Mouse (Mus musculus): Measurements from ENCODE around the gene Tle6. TPM values are rescaled to one million over a fixed set of nuclear protein-coding genes. Genes with fewer than 3 reads are reported as not detected.

Tle6 gene
- total RNA-seq, 2 experiments from 2014 or later = 4.1 to 5.0 TPM

- Histone ChIP-seq H3K4me3 (no peak overlapping the region), H3K27ac (no peak overlapping the region)
- DNase-seq (ENCODE audit: low spot score in 2 of 2) = no peak
- no peak for TF ChIP-seq CTCF (conservative IDR thresholded peaks at IDR 0.05)
Measured at GRCm38 (mm10) chr10:81546788-81547571, 53.9 kb downstream of the Tle6 start.

- no peak for TF ChIP-seq CTCF (conservative IDR thresholded peaks at IDR 0.05)
- DNase-seq (ENCODE audit: low spot score in 2 of 2) = no peak
- Histone ChIP-seq H3K27ac (no peak overlapping the region), H3K4me3 (no peak overlapping the region)
Measured at GRCm38 (mm10) chr10:81546332-81546731, 54.5 kb downstream of the Tle6 start.

GRCm38 (mm10) chr10:81545161-81545747 is 55.6 kb downstream of the Tle6 start, which contains the start of gene Gna11:
Gene Gna11 (minus strand): TSS chr10:81545190.
- peak; percentile 31; the same call in 1 of the 2 replicates for TF ChIP-seq CTCF (conservative IDR thresholded peaks at IDR 0.05)
- H3K4me3 ChIP-seq = peak within 1 kb of the TSS; percentile 67
- peak; percentile 99 to 100 for DNase-seq (ENCODE audit: low spot score in 2 of 2)

GRCm38 (mm10) chr10:81544296-81545160 is 56.3 kb downstream of the Tle6 start:
- no peak for DNase-seq (ENCODE audit: low spot score in 2 of 2)
- TF ChIP-seq CTCF (conservative IDR thresholded peaks at IDR 0.05) = no peak
- H3K27ac ChIP-seq = peak overlapping the region; percentile 96
- peak overlapping the region; percentile 67 for H3K4me3 ChIP-seq

More at GRCm38 (mm10) chr10:81545161-81545747, 55.6 kb downstream of the Tle6 start, which contains the start of gene Gna11:
- peak within 1 kb of the TSS; percentile 98 for H3K27ac ChIP-seq

DNA sequence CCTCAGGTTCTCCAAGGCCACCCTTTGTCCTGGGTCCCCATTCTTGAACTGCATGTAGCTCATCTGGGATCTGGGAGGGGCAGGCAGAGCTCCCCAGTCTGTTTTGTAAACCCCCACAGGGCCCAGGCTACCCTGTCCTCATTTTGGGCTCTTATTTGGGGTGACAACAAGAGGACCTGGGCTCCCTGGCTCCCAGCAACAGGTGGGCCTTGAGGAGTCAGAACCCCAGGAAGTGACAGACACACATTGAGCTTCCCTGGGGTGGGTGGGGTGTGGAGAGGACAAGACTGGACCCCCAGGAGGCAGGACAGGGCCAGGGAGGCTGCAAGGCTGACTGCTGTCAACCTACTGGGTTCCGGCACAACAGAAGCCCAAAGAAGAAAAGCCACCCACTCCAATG is 57.2 kb downstream of the Tle6 start:
- no peak for DNase-seq (ENCODE audit: low spot score in 2 of 2)
- Histone ChIP-seq H3K4me3 (peak overlapping the region; percentile 67), H3K27ac (0 out of 2 replicates have a peak overlapping the region, but pooled peaks have one; percentile 96)
- TF ChIP-seq CTCF (conservative IDR thresholded peaks at IDR 0.05) = no peak

DNA sequence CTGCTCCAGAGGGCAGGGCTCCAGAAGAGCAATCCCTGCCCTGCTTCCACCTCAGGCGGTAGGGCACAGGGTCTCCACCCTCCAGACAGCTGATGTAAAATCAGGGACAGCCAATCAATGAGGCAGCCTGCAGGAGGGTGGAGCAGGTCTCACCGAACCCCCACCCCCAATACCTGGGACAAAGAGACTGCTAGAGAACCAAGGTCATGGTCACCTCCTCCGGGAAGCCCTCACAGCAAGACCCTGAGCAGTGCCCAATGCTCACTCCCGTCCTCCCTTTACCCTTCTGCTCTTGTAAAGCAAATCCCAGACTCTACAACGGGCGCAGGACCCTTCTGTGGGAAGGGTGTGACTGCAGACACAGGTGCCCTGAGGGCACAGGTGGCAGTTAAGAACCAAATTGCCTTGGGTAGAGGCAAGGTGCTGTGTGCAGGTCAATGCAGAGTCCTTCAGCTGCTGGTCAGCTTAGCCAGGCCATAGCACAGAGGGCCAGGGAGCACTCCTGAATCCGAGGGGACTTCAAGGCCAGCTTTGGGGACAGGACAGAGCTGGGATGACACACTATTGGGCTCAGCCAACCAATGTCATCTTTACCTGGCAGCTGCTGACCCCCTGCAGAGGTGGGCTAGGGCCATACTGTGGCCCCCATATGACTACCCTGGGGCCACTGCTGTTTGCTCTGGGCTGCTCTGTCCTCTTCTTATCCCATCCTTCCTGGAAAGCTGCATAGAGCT is 58.0 kb downstream of the Tle6 start:
- DNase-seq (ENCODE audit: low spot score in 2 of 2) = no peak
- Histone ChIP-seq H3K27ac (peak overlapping the region; percentile 76; the same call in 1 of the 2 replicates), H3K4me3 (peak overlapping the region; percentile 67)
- TF ChIP-seq CTCF (conservative IDR thresholded peaks at IDR 0.05) = no peak

- Histone ChIP-seq H3K4me3 (peak overlapping the region; percentile 17; the same call in 1 of the 2 replicates), H3K27ac (peak overlapping the region; percentile 76)
- TF ChIP-seq CTCF (conservative IDR thresholded peaks at IDR 0.05) = no peak
- DNase-seq (ENCODE audit: low spot score in 2 of 2) = no peak
Measured at GRCm38 (mm10) chr10:81541803-81542202, 59.1 kb downstream of the Tle6 start.

DNA sequence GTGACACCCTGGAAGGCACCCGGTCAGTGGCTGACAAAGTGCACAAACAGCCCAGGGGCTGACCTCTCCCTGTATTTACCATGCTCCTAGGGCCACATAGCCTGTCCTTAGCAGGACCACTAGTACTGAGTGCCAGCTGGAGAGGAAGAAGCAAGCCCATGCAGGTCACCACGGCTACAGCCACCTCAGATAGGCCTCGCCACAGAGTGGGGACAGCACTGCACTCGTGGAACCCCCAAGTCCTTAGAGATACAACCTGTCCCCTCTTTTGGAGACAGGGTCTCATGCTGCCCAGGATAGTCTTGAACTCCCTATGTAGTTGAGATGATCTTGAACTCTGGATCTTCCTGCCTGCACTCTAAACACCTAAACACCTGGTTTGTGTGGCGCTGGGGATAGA is 59.5 kb downstream of the Tle6 start:
- Histone ChIP-seq H3K27ac (peak overlapping the region; percentile 76; the same call in 1 of the 2 replicates), H3K4me3 (peak overlapping the region; percentile 17; the same call in 1 of the 2 replicates)
- no peak for DNase-seq (ENCODE audit: low spot score in 2 of 2)
- no peak for TF ChIP-seq CTCF (conservative IDR thresholded peaks at IDR 0.05)

Other genes with a start within 250 kb of the Tle6 start
- 10 to 100 TPM; 42.8 to 45.9 TPM for gene Mfsd12, start 243.6 kb downstream of the Tle6 start, total RNA-seq (2021)
- 1 to 10 TPM; 1.6 to 2.4 TPM for gene 4930404N11Rik, start 235.3 kb downstream of the Tle6 start, total RNA-seq (2021)
- gene Fzr1, start 222.6 kb downstream of the Tle6 start, total RNA-seq (2021) = 10 to 100 TPM; 70.1 to 72.0 TPM
- gene Dohh, start 216.6 kb downstream of the Tle6 start, total RNA-seq (2021) = 10 to 100 TPM; 75.9 to 79.7 TPM
- gene Gm48551, start 216.6 kb downstream of the Tle6 start, total RNA-seq (2021) = 1 to 10 TPM; 4.4 to 6.1 TPM
- 1 to 10 TPM; 5.5 to 8.1 TPM for gene Gm48552, start 212.1 kb downstream of the Tle6 start, total RNA-seq (2021)
- gene Smim24, start 208.0 kb downstream of the Tle6 start, total RNA-seq (2021) = 1 to 10 TPM; 1.9 to 2.1 TPM
- 10 to 100 TPM; 60.0 to 60.1 TPM for gene Nfic, start 145.4 kb downstream of the Tle6 start, total RNA-seq (2021)
- 100 to 1,000 TPM; 286 to 287 TPM for gene Celf5, start 118.4 kb downstream of the Tle6 start, total RNA-seq (2021)
- gene Ncln, start 104.7 kb downstream of the Tle6 start, total RNA-seq (2021) = 10 to 100 TPM; 83.1 to 93.5 TPM
- gene S1pr4, start 100.9 kb downstream of the Tle6 start, total RNA-seq (2021) = under 1 TPM; 0.39 to 0.95 TPM
- 1 to 10 TPM; 1.9 to 2.5 TPM for gene Gna15, start 76.8 kb downstream of the Tle6 start, total RNA-seq (2021)
- gene Gna11, start 55.9 kb downstream of the Tle6 start, total RNA-seq (2021) = 100 to 1,000 TPM; 118 to 123 TPM
- 100 to 1,000 TPM; 702 to 736 TPM for gene Aes, start 41.6 kb downstream of the Tle6 start, total RNA-seq (2021)
- 10 to 100 TPM; 34.0 to 46.8 TPM for gene Tle2, start 26.5 kb downstream of the Tle6 start, total RNA-seq (2021)
- gene BC025920, start 5.2 kb upstream of the Tle6 start, total RNA-seq (2021) = 1 to 10 TPM; 4.2 to 5.0 TPM
- gene Sirt6, start 26.7 kb upstream of the Tle6 start, total RNA-seq (2021) = 10 to 100 TPM; 29.7 to 31.4 TPM
- gene Ankrd24, start 27.5 kb upstream of the Tle6 start, total RNA-seq (2021) = 10 to 100 TPM; 33.6 to 38.6 TPM
- 1 to 10 TPM; 3.6 to 5.0 TPM for gene Gm10778, start 48.0 kb upstream of the Tle6 start, total RNA-seq (2021)
- 10 to 100 TPM in 1 of 2 experiments, 1 to 10 TPM in 1; 9.0 to 12.3 TPM for gene Zfp433, start 103.8 kb upstream of the Tle6 start, total RNA-seq (2021)
- 1 to 10 TPM; 8.2 to 8.4 TPM for gene Gm3055, start 170.1 kb upstream of the Tle6 start, total RNA-seq (2021)
- gene Gm4767, start 211.1 kb upstream of the Tle6 start, total RNA-seq (2021) = 1 to 10 TPM; 2.6 to 3.6 TPM